Mouse (Mus musculus) liver, embryonic 15.5 days (tissue): ENCODE data around the gene Gm8374. TPM values are rescaled to one million over a fixed set of nuclear protein-coding genes. Genes with fewer than 3 reads are reported as not detected.
"Not testable (repeated sequence)": the region's sequence is repeated elsewhere in the genome, so short reads cannot be mapped to it uniquely, and the experiment has no call there.

Source experiments
- ATAC-seq: fragments of 200-750 bp; cut with Nextera tagmentation; 2 replicates; pipeline ENCODE4 v1.8.0; 2017; ENCODE audit warnings: moderate number of reproducible peaks, mild to moderate bottlenecking, moderate library complexity; ENCODE audit not compliant: insufficient read depth
- H3K27ac ChIP-seq: fragments of 300-500 bp; sonication (generic); replicated peaks from 2 replicates; pipeline ENCODE4 v1.5.1; 2015; ENCODE audit warnings: mild to moderate bottlenecking, inconsistent platforms
- H3K27me3 ChIP-seq: fragments of 300-500 bp; sonication (generic); 2 replicates; pipeline ENCODE4 v1.6.1; 2015; ENCODE audit warnings: mild to moderate bottlenecking, inconsistent platforms
- H3K36me3 ChIP-seq: fragments of 300-500 bp; sonication (generic); replicated peaks from 2 replicates; pipeline ENCODE4 v1.6.1; 2015; ENCODE audit warnings: moderate library complexity, mild to moderate bottlenecking, inconsistent platforms
- H3K4me1 ChIP-seq: fragments of 300-500 bp; sonication (generic); replicated peaks from 2 replicates; pipeline ENCODE4 v1.6.1; 2015; ENCODE audit warnings: inconsistent platforms
- H3K4me2 ChIP-seq: fragments of 300-500 bp; sonication (generic); 2 replicates; pipeline ENCODE4 v1.6.1; 2015; ENCODE audit warnings: moderate library complexity, mild to moderate bottlenecking, inconsistent platforms
- H3K4me3 ChIP-seq: fragments of 300-500 bp; sonication (generic); replicated peaks from 2 replicates; pipeline ENCODE4 v1.5.1; 2015; ENCODE audit warnings: mild to moderate bottlenecking, inconsistent platforms
- H3K9ac ChIP-seq: fragments of 300-500 bp; sonication (generic); 2 replicates; pipeline ENCODE4 v1.6.1; 2015; ENCODE audit warnings: moderate library complexity, mild to moderate bottlenecking, inconsistent platforms
- H3K9me3 ChIP-seq: fragments of 300-500 bp; sonication (generic); replicated peaks from 2 replicates; pipeline ENCODE4 v1.6.1; 2016; ENCODE audit warnings: inconsistent platforms
- WGBS: fragments of 180-500 bp; shearing (Covaris S2); methylation state at CpG from one replicate; pipeline ENCODE4 v1.1.7; 2015; ENCODE audit warnings: mixed read lengths; ENCODE audit not compliant: insufficient replicate concordance; 5-methylcytosine and 5-hydroxymethylcytosine counted together
- polyA plus RNA-seq: library from polyadenylated mRNA; unstranded; fragments of >200 nt; fragmentation: Nextera tagmentation; extraction: Ambion mirVana; gene quantifications from 2 replicates; pipeline ENCODE4 v1.2.1, GENCODE M21; 2015

Gene Gm8374
- polyA plus RNA-seq, result not detected in 2 replicates

- H3K4me2 ChIP-seq, H3K4me3 ChIP-seq, H3K4me1 ChIP-seq, ATAC-seq, H3K9me3 ChIP-seq, H3K36me3 ChIP-seq, H3K27me3 ChIP-seq, H3K27ac ChIP-seq, H3K9ac ChIP-seq: not testable (repeated sequence)
- 50% methylated on average over 3 of the region's 3 CpGs for WGBS
Observed at GRCm38 (mm10) chr14:7365034-7365433, at the start of gene Gm8374. Gene Gm8374, minus strand, starts transcription at chr14:7365134.

DNA sequence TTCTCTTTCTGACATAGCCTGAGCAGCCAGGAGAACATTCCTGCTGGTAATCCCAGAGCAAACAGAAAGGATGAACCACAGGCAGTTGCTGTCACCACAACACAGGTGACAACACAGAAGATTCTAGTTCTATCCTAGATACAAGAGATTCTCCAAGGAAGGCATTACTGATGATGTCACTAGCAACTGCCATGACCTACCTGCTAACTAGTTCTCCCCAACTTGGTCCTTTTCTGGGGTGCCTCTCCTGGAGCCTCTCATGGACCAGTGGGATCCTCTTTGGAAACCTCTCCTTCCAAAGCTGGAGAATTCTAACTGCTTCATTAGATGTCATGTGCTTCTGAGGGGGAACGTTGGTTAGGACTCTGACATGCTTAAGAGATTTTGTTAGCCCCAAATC, 32.6 kb downstream of the Gm8374 start, which contains the start of gene Gm5797:
Gene Gm5797 (minus strand): TSS at position 101 of the 400 bp plus-strand sequence.
- not testable (repeated sequence) for ATAC-seq, H3K4me2 ChIP-seq, H3K36me3 ChIP-seq, H3K4me1 ChIP-seq, H3K9ac ChIP-seq, H3K27ac ChIP-seq, H3K4me3 ChIP-seq, H3K9me3 ChIP-seq, H3K27me3 ChIP-seq
- WGBS, result no CpG with 5 or more reads among the region's 1 CpGs

GRCm38 (mm10) chr14:7315093-7315492, 49.8 kb downstream of the Gm8374 start:
- Histone ChIP-seq H3K4me3 (0 out of 2 replicates have a peak overlapping the region, but pooled peaks have one; percentile 5), H3K4me2 (peak overlapping the region; percentile 42; the same call in 1 of the 2 replicates)
- not testable (repeated sequence) for H3K4me1 ChIP-seq, ATAC-seq, H3K9me3 ChIP-seq, H3K36me3 ChIP-seq, H3K27me3 ChIP-seq, H3K27ac ChIP-seq, H3K9ac ChIP-seq
- WGBS, result under 1% methylated on average over 18 of the region's 19 CpGs

- Histone ChIP-seq H3K4me2 (peak within 1 kb of the TSS; percentile 42; the same call in 1 of the 2 replicates), H3K4me3 (0 out of 2 replicates have a peak within 1 kb of the TSS, but pooled peaks have one; percentile 5)
- WGBS, result 0% methylated on average over 17 of the region's 35 CpGs
- not testable (repeated sequence) for H3K27me3 ChIP-seq, H3K27ac ChIP-seq, H3K9ac ChIP-seq, H3K4me1 ChIP-seq, ATAC-seq, H3K36me3 ChIP-seq, H3K9me3 ChIP-seq
Observed at GRCm38 (mm10) chr14:7314661-7315060, 50.3 kb downstream of the Gm8374 start, which contains the start of gene Gm3739. Gene Gm3739, minus strand, starts transcription at chr14:7315049.

Other genes starting within 250 kb of the Gm8374 start
- not detected in 2 replicates for gene Gm6676, start 239.7 kb downstream of the Gm8374 start, polyA plus RNA-seq
- gene Gm3512, start 190.6 kb downstream of the Gm8374 start, polyA plus RNA-seq, result 0.10 and 0.12 TPM in 2 replicates
- gene Gm16434, start 170.6 kb downstream of the Gm8374 start, polyA plus RNA-seq, result not detected in 2 replicates
- not detected in 2 replicates for gene Gm3727, start 100.4 kb downstream of the Gm8374 start, polyA plus RNA-seq
- gene Gm3739, start 50.1 kb downstream of the Gm8374 start, polyA plus RNA-seq, result not detected in 2 replicates
- not detected in 2 replicates for gene Gm5797, start 32.7 kb downstream of the Gm8374 start, polyA plus RNA-seq
- gene Gm3755, start 85.8 kb upstream of the Gm8374 start, polyA plus RNA-seq, result 0.12 TPM in 1 of 2 replicates, not detected in the other
- gene Gm3752, start 118.6 kb upstream of the Gm8374 start, polyA plus RNA-seq, result not detected in 2 replicates
- gene Gm3558, start 203.4 kb upstream of the Gm8374 start, polyA plus RNA-seq, result 0.07 TPM in 1 of 2 replicates, not detected in the other
- gene Gm10338, start 230.5 kb upstream of the Gm8374 start, polyA plus RNA-seq, result not detected in 2 replicates